Mouse (Mus musculus) kidney, postnatal 4 days (tissue): ENCODE measurements at regions not wholly inside any gene's neighbourhood (a gene's known extent, or its start where the extent isn't known, plus 50 kb on each side); places are given as distances from the start of the nearest gene placed in this dataset.

Source experiments
- DNase-seq, 2 experiments: peaks; one replicate each; pipeline ENCODE4 v3.0.0; 2021; ENCODE audit warnings: mixed read lengths in 2 of 2

- peak; percentile 29 to 57 for DNase-seq
These were observed 324.0 kb downstream of the Etaa1 start for GRCm38 (mm10) chr11:17629541-17630171.

GRCm38 (mm10) chr11:17630172-17630553 is 323.5 kb downstream of the Etaa1 start:
- no peak for DNase-seq

GRCm38 (mm10) chr11:17637158-17637557 is 316.5 kb downstream of the Etaa1 start:
- no peak for DNase-seq

- no peak for DNase-seq
These were observed 313.8 kb downstream of the Etaa1 start for GRCm38 (mm10) chr11:17639922-17640321.

- DNase-seq: no peak
These were observed 306.2 kb downstream of the Etaa1 start for GRCm38 (mm10) chr11:17647441-17647840.

- no peak for DNase-seq
These were observed 302.1 kb downstream of the Etaa1 start for GRCm38 (mm10) chr11:17651389-17652156.

- DNase-seq: no peak
These were observed 297.8 kb downstream of the Etaa1 start for GRCm38 (mm10) chr11:17655840-17656239.

- DNase-seq: no peak
These were observed 296.0 kb downstream of the Etaa1 start for GRCm38 (mm10) chr11:17657720-17658119.

GRCm38 (mm10) chr11:17658289-17658688 is 295.4 kb downstream of the Etaa1 start:
- no peak for DNase-seq

GRCm38 (mm10) chr11:17658717-17659116 is 295.0 kb downstream of the Etaa1 start:
- no peak for DNase-seq

- DNase-seq: peak in 1 of 2 experiments; percentile 29
These were observed 289.8 kb downstream of the Etaa1 start for GRCm38 (mm10) chr11:17663893-17664292.

GRCm38 (mm10) chr11:17665624-17666552 is 287.8 kb downstream of the Etaa1 start:
- peak in 1 of 2 experiments; percentile 9 for DNase-seq

- DNase-seq: no peak
These were observed 272.7 kb downstream of the Etaa1 start for GRCm38 (mm10) chr11:17680998-17681397.

GRCm38 (mm10) chr11:17685711-17686113 is 268.0 kb downstream of the Etaa1 start:
- DNase-seq: peak; percentile 66 to 77

GRCm38 (mm10) chr11:17686806-17687205 is 266.9 kb downstream of the Etaa1 start:
- no peak for DNase-seq

GRCm38 (mm10) chr11:17694145-17694544 is 259.5 kb downstream of the Etaa1 start:
- peak in 1 of 2 experiments; percentile 11 for DNase-seq

- no peak for DNase-seq
These were observed 244.9 kb downstream of the Etaa1 start for GRCm38 (mm10) chr11:17708769-17709168.

GRCm38 (mm10) chr11:17722051-17722450 is 231.6 kb downstream of the Etaa1 start:
- DNase-seq: no peak

- peak; percentile 40 to 58 for DNase-seq
These were observed 226.2 kb downstream of the Etaa1 start for GRCm38 (mm10) chr11:17727258-17728034.

GRCm38 (mm10) chr11:17733075-17733474 is 220.6 kb downstream of the Etaa1 start:
- DNase-seq: no peak

GRCm38 (mm10) chr11:17734519-17734918 is 219.2 kb downstream of the Etaa1 start:
- DNase-seq: no peak

GRCm38 (mm10) chr11:17738879-17739278 is 214.8 kb downstream of the Etaa1 start:
- no peak for DNase-seq
